Mouse (Mus musculus): ENCODE measurements around the gene Cdkal1. TPM values are rescaled to one million over a fixed set of nuclear protein-coding genes. Genes with fewer than 3 reads are reported as not detected.

Cdkal1 gene
- polyA plus RNA-seq (2012; rRNA removed; ENCODE audit: low replicate concordance), result 1.3 and 2.8 TPM in 2 replicates

GRCm38 (mm10) chr13:29855281-29856031 lies at the start of gene Cdkal1:
Gene Cdkal1, minus strand, starts transcription at chr13:29855674.

Other genes starting within 250 kb of the Cdkal1 start
- 2.3 and 4.6 TPM in 2 replicates for gene E2f3, start 130.4 kb upstream of the Cdkal1 start, polyA plus RNA-seq (2012; rRNA removed; ENCODE audit: low replicate concordance)